Mouse (Mus musculus) layer of hippocampus, adult 2 months (tissue): Measurements from ENCODE around the gene Rgs2. TPM values are rescaled to one million over a fixed set of nuclear protein-coding genes. Genes with fewer than 3 reads are reported as not detected.

Source experiments
- DNase-seq, 2 experiments: peaks; one replicate each; pipeline ENCODE4 v3.0.0; 2022; ENCODE audit warnings: low spot score in 2 of 2
- H3K27ac ChIP-seq: fragments of 200-600 bp; 2 replicates; pipeline ENCODE4 v1.8.1; 2022
- H3K4me3 ChIP-seq: fragments of 200-600 bp; 2 replicates; pipeline ENCODE4 v1.8.1; 2022; ENCODE audit warnings: mild to moderate bottlenecking
- CTCF ChIP-seq: fragments of 200-600 bp; conservative IDR thresholded peaks from 2 replicates; pipeline ENCODE4 v1.8.1; 2022; ENCODE audit warnings: antibody characterized with exemption, mild to moderate bottlenecking, moderate library complexity
- long read RNA-seq, 2 experiments: library from polyadenylated mRNA; stranded (forward); transcript quantifications; one replicate each; pipeline ENCODE4 v2.0.0; 2021; ENCODE audit warnings: borderline mapping rate in 2 of 2
- total RNA-seq, 2 experiments: library from RNA; stranded (reverse); gene quantifications; 2 replicates each; pipeline ENCODE4 v1.2.3; 2021

The Rgs2 gene
- total RNA-seq: 10 to 100 TPM; 32.2 to 39.6 TPM
- long read RNA-seq, experiment 1, partial matches to known transcripts: 0 of 2 reads
- long read RNA-seq, experiment 1, other reads (novel, unspliced or antisense): 1 of 2 reads
- long read RNA-seq, experiment 2, partial matches to known transcripts: 0 of 8 reads
- long read RNA-seq, experiment 2, other reads (novel, unspliced or antisense): 4 of 8 reads

DNA sequence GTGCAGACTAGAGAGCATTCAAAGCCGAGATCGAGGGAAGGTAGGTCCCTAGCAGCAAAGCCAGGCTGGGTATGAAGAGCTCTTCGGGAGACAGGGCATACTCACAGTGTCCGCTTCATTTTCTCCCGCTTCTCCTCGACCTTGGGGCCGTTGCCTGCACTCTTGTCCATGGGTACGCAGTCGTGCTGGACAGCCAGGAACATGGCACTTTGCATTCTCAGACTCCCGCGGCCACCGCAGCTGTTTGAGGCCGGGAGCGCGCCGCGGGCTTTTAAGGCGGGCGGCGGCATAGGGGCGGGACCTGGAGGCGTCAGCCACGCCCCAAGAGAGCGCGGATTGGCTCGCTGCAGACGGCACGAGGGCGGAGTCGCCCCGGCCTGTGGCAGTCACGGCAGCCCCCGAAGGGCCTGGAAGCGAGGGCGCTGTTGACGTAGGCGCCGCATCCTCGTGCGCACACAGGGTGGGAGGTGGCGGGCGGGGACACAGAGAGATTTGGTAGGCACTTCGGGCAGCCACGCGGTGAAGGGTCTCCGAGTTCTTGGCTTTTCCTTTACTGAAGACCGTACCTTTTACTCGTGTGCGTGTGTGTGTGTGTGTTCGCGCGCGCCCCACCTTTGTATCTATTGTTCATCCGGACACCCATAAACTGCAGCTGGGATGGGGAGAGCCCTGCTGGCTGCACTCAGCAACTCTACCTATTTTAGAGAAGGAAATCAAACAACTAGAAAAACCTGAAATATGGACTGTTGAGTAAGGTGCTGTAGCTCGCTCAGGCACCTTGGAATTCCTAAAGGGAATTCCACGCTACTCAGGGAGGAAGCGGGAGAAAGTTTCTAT lies at the start of gene Rgs2:
TSS of gene Rgs2 (minus strand) at position 258 of the 837 bp plus-strand sequence.
- H3K4me3 ChIP-seq: peak within 1 kb of the TSS; percentile 81
- TF ChIP-seq CTCF: no peak; the same call in none of the 2 replicates
- DNase-seq: peak; percentile 95 to 96
- H3K27ac ChIP-seq: peak within 1 kb of the TSS; percentile 95

DNA sequence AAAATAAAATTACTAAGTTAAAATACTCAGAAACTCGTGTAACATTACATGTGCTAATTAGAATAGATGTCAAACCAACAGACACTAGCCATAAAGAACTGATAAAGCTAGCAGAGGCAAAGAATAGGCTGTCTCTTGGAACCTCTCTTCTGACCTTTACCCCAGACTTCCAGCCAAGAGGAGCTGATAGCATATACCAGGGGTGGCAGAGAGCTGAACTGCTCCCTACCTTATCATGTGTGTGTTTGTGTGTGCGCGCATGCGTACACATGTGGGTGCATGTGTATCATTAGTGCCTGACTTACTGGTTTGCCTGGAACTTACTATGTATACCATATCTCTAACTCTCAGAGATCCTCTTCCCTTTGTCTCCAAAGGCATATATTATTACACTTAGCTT lies 49.4 kb upstream of the Rgs2 start:
- Histone ChIP-seq H3K4me3 (no peak overlapping the region), H3K27ac (no peak overlapping the region)
- no peak for TF ChIP-seq CTCF
- DNase-seq: no peak

DNA sequence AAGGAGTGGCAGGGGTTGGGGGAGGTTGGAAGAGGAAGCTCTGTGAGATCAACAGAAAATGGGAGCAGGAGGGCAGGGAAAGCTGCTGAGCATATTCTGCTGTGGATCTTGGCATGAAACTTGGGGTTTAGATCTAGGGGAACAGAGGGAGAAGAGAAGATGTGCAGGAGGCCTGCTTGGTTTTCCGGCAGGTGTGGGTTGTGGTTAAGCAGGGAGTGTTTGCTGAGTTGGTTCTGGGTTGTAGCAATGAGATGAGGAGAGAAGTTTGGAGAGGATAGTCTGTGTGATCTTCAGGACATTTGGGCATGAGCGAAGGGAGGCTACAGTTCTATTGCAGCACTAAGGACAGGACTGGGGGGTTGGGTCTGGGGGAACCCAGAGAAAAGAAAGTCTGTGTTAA lies 37.9 kb upstream of the Rgs2 start:
- no peak for DNase-seq
- no peak overlapping the region for H3K4me3 ChIP-seq
- TF ChIP-seq CTCF: no peak
- no peak overlapping the region for H3K27ac ChIP-seq

DNA sequence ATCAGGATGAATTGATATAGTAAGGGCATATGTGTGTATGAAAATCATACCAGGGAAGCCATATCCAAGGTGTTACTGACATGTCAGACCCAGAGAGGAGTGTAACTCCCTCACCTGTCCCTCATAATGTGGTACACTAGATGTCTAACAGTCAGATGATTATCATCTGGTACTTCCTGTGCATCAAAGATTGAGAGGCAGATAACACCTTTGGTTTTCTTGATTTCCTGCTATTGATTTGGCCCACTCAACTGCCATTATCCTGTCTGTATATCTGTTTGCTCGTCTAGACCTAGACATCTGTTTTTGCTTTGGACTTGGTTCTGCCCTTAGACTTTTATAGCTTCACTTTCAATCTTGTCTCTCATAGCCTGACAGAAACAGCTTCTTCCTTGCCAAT lies 29.5 kb upstream of the Rgs2 start:
- TF ChIP-seq CTCF: no peak
- Histone ChIP-seq H3K27ac (no peak overlapping the region), H3K4me3 (no peak overlapping the region)
- no peak for DNase-seq

DNA sequence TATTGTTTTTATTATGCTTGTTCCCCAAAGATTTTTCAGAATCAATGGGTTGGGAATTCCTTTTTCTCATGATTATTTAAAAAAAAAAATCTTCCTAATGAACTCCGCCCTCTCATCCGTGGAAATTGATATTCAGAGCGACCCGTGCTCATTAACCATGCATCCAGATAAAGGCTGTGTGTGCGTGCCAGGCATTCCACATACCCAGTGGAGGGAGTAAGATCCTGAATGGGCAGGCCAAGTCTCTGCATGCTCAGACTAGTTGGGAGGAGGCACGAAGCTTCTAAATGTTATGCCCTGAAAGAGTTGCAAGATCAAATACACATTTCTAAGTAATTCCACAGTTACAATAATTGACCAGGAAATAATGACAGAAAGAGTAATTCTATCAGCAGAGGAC lies 26.5 kb upstream of the Rgs2 start:
- Histone ChIP-seq H3K4me3 (no peak overlapping the region), H3K27ac (no peak overlapping the region)
- DNase-seq: no peak
- TF ChIP-seq CTCF: no peak

DNA sequence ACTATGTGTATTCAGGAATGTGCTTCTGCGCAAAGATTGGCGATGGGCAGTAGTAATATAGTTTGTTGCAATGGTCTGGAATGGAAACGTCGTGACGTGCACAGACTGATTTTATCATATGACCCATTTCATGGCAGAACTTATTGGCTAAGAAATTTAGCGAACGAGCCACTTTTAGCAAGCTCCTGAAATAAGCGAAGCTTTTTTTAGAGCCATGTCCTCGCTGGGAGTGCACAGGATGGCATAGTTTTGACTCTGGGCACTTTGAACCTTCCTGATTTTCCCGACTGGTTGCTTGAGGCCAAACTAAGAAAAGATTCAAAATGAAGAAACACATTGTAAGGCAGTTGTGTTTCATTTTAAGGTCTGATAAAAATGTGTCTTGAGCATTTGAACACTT lies 25.7 kb upstream of the Rgs2 start:
- H3K4me3 ChIP-seq: no peak overlapping the region
- TF ChIP-seq CTCF: no peak
- no peak for DNase-seq
- no peak overlapping the region for H3K27ac ChIP-seq

DNA sequence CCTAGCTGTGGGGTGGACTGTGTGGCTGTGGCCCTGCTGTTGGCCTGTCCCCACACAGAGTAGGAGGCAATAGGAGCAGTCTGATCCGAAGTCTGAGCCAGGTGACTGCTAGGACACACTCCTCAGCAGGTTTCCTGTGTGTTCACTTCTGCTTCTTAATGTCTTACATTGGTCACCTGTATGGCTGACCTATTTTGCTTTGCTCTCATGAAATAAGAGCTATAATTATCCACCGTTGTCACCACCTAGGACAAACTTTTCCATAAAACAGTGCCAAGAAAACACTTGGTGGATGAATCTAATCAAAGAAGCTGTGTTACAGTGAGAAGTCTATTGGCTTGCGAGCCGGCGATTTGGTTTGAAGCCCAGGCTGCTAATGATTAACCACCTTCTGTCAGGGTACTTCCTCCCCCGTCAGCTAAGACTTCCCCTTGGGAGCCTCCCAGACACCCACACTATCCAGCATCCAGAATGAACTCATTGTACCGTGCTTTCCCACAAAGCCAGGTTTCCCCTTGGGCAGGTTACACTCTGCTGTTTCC lies 14.5 kb upstream of the Rgs2 start:
- Histone ChIP-seq H3K27ac (no peak overlapping the region), H3K4me3 (no peak overlapping the region)
- DNase-seq: peak; percentile 29 to 33
- TF ChIP-seq CTCF: no peak

DNA sequence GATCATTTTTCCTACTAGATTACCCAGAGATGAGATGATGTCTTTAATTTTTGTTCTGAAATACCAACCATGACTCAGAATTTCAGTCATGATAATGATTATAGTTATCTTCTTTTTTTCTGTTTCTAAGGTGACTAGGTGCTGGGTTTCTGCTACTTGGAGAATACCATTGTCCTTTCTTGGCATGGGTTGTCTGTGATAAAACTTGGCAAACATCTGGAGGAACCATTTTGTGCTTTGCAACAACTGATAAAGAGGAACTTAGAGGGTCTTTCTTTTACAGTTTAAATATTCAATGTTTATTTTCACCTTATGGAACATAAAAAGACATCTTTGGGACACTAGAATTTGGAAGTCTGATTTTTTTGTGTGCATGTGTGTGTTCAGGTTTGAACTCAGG lies 10.0 kb upstream of the Rgs2 start:
- no peak for TF ChIP-seq CTCF

DNA sequence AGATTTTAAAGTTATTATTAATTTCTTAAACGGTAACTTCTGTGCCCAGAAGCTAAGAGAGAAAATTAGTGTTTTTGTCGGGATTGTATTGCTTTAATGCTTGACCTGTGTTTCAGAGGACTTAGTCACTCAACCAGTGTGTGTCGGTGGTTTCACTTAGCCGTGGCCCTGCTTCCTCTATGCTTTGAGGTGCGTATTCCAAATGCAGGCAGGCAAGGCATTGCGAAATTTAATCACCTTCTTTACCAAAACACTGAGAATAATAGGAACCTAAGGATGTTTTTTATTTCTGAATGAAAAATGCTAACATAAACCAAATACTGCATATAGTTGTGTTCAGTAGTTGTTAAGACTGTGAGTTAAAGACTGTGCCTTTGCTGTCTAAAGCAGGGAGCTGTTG lies 3.4 kb upstream of the Rgs2 start:
- H3K4me3 ChIP-seq: no peak overlapping the region
- DNase-seq: no peak
- no peak for TF ChIP-seq CTCF
- H3K27ac ChIP-seq: no peak overlapping the region

More for the DNA sequence above, 10.0 kb upstream of the Rgs2 start:
- DNase-seq: no peak
- Histone ChIP-seq H3K4me3 (no peak overlapping the region), H3K27ac (no peak overlapping the region)

DNA sequence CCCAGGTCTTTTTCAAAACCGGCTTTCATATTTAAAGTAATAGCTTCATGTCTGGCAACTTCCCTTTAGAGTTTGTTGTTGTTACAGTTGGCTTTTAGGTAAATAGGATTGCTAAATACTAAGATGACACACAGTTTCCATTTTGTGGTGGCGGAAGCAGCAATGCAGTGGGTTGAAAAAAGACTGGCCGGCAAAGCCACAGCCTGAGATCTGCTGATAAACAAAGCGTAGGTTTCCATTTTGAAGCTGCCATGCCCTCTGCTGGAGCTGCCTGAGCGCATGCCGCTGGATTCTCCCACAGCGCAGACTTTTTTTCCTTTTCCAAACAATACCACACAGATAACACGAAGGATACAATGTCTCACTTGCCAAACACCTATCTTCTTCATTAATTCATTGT lies 2.6 kb upstream of the Rgs2 start:
- H3K27ac ChIP-seq: peak overlapping the region; percentile 15; the same call in 1 of the 2 replicates
- TF ChIP-seq CTCF: peak; percentile 91
- H3K4me3 ChIP-seq: peak overlapping the region; percentile 47
- DNase-seq: peak; percentile 59 to 66

DNA sequence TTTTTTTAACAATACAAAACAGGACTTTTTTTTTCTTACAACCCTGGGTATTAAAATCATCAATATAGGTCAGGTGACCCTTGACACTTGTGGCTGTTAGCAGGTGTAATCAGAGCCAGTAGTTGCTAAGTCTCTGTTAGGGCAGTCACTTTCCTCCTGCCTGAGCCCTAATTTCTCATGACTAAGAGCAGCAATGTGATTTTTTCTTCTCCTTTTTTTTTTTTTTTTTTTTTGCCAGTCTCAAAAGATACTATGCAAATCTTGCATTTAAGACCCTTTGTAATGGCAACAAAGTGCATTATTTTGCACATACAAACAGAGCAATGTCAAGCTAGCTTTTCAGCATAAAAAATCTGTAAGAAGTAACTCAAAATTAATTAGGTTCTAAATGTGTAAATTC lies 1.7 kb upstream of the Rgs2 start:
- no peak for DNase-seq
- 0 out of 2 replicates have a peak overlapping the region, but pooled peaks have one; percentile 15 for H3K27ac ChIP-seq
- TF ChIP-seq CTCF: no peak
- no peak overlapping the region for H3K4me3 ChIP-seq

DNA sequence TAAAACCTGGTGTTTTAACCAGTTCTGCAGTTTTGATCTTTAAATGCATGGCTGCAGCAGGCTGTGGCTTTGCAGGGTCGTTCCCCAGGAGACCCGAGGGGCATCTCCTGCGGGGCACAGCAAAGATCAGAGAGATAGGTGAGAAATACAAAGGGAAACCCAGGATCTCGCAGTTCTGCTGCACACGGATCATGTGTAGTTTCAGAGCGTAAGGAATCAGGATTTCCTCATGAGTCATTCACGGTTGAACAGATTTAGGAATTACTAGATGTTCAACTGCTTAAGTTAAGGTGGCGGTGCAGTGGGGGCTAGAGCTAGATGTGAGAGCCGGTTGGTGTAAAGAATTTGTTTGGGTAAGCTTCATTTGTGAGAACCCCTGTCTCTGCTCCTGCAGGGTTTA lies 780 bp upstream of the Rgs2 start:
- peak overlapping the region; percentile 73 for H3K27ac ChIP-seq
- TF ChIP-seq CTCF: no peak
- DNase-seq: no peak
- H3K4me3 ChIP-seq: peak overlapping the region; percentile 81

DNA sequence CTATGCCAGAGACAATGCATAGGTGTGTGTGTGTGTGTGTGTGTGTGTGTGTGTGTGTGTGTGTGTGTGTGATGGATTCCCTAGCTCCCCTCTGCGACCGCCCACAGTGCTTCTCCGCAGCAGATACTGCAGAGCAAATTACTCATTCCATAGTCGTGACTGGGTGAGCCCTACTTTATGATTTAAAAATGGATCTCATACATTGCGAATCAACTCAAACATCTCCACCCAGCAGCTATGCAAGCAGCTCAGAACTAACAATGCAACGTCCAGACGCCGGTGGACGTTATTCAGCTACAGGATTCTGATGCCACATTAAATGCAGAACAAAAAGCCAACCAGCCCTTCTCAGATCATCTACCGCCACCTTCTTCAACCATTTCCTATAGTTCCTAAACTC lies 545 bp downstream of the Rgs2 start:
- no peak for TF ChIP-seq CTCF
- Histone ChIP-seq H3K4me3 (peak overlapping the region; percentile 81), H3K27ac (peak overlapping the region; percentile 95)
- DNase-seq: peak; percentile 25 to 41
